Mouse (Mus musculus): ENCODE results near the gene Zdhhc11. TPM values are rescaled to one million over a fixed set of nuclear protein-coding genes. Genes with fewer than 3 reads are reported as not detected.
"Not testable (repeated sequence)": the region's sequence is repeated elsewhere in the genome, so short reads cannot be mapped to it uniquely, and the experiment has no call there.

Zdhhc11 gene
- total RNA-seq, 1 experiment from 2014 or later, result not detected

GRCm38 (mm10) chr13:74000519-74000918, 36.9 kb downstream of the Zdhhc11 start:
- no peak for ATAC-seq (ENCODE audit: extremely low read depth, insufficient number of reproducible peaks, low FRiP score, poor library complexity, severe bottlenecking)

- ATAC-seq (ENCODE audit: extremely low read depth, insufficient number of reproducible peaks, low FRiP score, poor library complexity, severe bottlenecking), result no peak
Observed at GRCm38 (mm10) chr13:74000961-74001360, 37.3 kb downstream of the Zdhhc11 start.

- ATAC-seq (ENCODE audit: extremely low read depth, insufficient number of reproducible peaks, low FRiP score, poor library complexity, severe bottlenecking), result no peak
Observed at GRCm38 (mm10) chr13:74001492-74001891, 37.8 kb downstream of the Zdhhc11 start.

- not testable (repeated sequence) for ATAC-seq (ENCODE audit: extremely low read depth, insufficient number of reproducible peaks, low FRiP score, poor library complexity, severe bottlenecking)
Observed at GRCm38 (mm10) chr13:74006881-74007280, 43.2 kb downstream of the Zdhhc11 start.

- ATAC-seq (ENCODE audit: extremely low read depth, insufficient number of reproducible peaks, low FRiP score, poor library complexity, severe bottlenecking), result not testable (repeated sequence)
Observed at GRCm38 (mm10) chr13:74008216-74008615, 44.6 kb downstream of the Zdhhc11 start.

- ATAC-seq (ENCODE audit: extremely low read depth, insufficient number of reproducible peaks, low FRiP score, poor library complexity, severe bottlenecking), result peak; percentile 82
Observed at GRCm38 (mm10) chr13:74008948-74009718, 45.5 kb downstream of the Zdhhc11 start, which contains the start of gene Tppp. Tppp (plus strand) TSS chr13:74009407.

- ATAC-seq (ENCODE audit: extremely low read depth, insufficient number of reproducible peaks, low FRiP score, poor library complexity, severe bottlenecking), result no peak
Observed at GRCm38 (mm10) chr13:74009791-74010614, 46.4 kb downstream of the Zdhhc11 start.

GRCm38 (mm10) chr13:74010678-74011077, 47.0 kb downstream of the Zdhhc11 start:
- ATAC-seq (ENCODE audit: extremely low read depth, insufficient number of reproducible peaks, low FRiP score, poor library complexity, severe bottlenecking), result no peak

- ATAC-seq (ENCODE audit: extremely low read depth, insufficient number of reproducible peaks, low FRiP score, poor library complexity, severe bottlenecking), result no peak
Observed at GRCm38 (mm10) chr13:74015908-74016307, 52.3 kb downstream of the Zdhhc11 start.

- ATAC-seq (ENCODE audit: extremely low read depth, insufficient number of reproducible peaks, low FRiP score, poor library complexity, severe bottlenecking), result no peak
Observed at GRCm38 (mm10) chr13:74017426-74017825, 53.8 kb downstream of the Zdhhc11 start.

- ATAC-seq (ENCODE audit: extremely low read depth, insufficient number of reproducible peaks, low FRiP score, poor library complexity, severe bottlenecking), result not testable (repeated sequence)
Observed at GRCm38 (mm10) chr13:74019006-74019405, 55.4 kb downstream of the Zdhhc11 start.

GRCm38 (mm10) chr13:74025151-74026081, 61.8 kb downstream of the Zdhhc11 start:
- 0 out of 2 replicates have a peak, but pooled peaks have one; percentile 15 for ATAC-seq (ENCODE audit: extremely low read depth, insufficient number of reproducible peaks, low FRiP score, poor library complexity, severe bottlenecking)

GRCm38 (mm10) chr13:74026215-74026614, 62.6 kb downstream of the Zdhhc11 start:
- ATAC-seq (ENCODE audit: extremely low read depth, insufficient number of reproducible peaks, low FRiP score, poor library complexity, severe bottlenecking), result no peak

GRCm38 (mm10) chr13:74028116-74028515, 64.5 kb downstream of the Zdhhc11 start:
- ATAC-seq (ENCODE audit: extremely low read depth, insufficient number of reproducible peaks, low FRiP score, poor library complexity, severe bottlenecking), result no peak

GRCm38 (mm10) chr13:74029013-74029412, 65.4 kb downstream of the Zdhhc11 start:
- no peak for ATAC-seq (ENCODE audit: extremely low read depth, insufficient number of reproducible peaks, low FRiP score, poor library complexity, severe bottlenecking)

GRCm38 (mm10) chr13:74030691-74031090, 67.0 kb downstream of the Zdhhc11 start:
- no peak for ATAC-seq (ENCODE audit: extremely low read depth, insufficient number of reproducible peaks, low FRiP score, poor library complexity, severe bottlenecking)

GRCm38 (mm10) chr13:74031133-74031532, 67.5 kb downstream of the Zdhhc11 start:
- no peak for ATAC-seq (ENCODE audit: extremely low read depth, insufficient number of reproducible peaks, low FRiP score, poor library complexity, severe bottlenecking)

GRCm38 (mm10) chr13:74034756-74035155, 71.1 kb downstream of the Zdhhc11 start:
- ATAC-seq (ENCODE audit: extremely low read depth, insufficient number of reproducible peaks, low FRiP score, poor library complexity, severe bottlenecking), result no peak

- no peak for ATAC-seq (ENCODE audit: extremely low read depth, insufficient number of reproducible peaks, low FRiP score, poor library complexity, severe bottlenecking)
Observed at GRCm38 (mm10) chr13:74035776-74036175, 72.1 kb downstream of the Zdhhc11 start.

Data from neutrophil, adult 5-6 weeks (primary cell).